Mouse (Mus musculus) bone marrow, adult 2 months (tissue): ENCODE measurements around the gene Pde1b.

Source experiments
- CTCF ChIP-seq: fragments of 200-500 bp; IDR thresholded peaks from 2 replicates; pipeline ENCODE4 v1.5.1; 2011; ENCODE audit warnings: low read length, control low read depth; ENCODE audit not compliant: control insufficient read depth, insufficient read depth
- POLR2A ChIP-seq: fragments of 200-500 bp; IDR thresholded peaks from 2 replicates; pipeline ENCODE4 v1.6.1; 2011; ENCODE audit warnings: low read depth, mild to moderate bottlenecking, control low read depth, low read length, borderline replicate concordance; ENCODE audit not compliant: control insufficient read depth

GRCm38 (mm10) chr15:103530372-103530771 lies 27.5 kb downstream of the Pde1b start:
- TF ChIP-seq CTCF, result peak; percentile 89
- TF ChIP-seq POLR2A, result no peak
